Mouse (Mus musculus) hematopoietic stem cell, adult 5-6 weeks (primary cell): ENCODE measurements at regions not wholly inside any gene's neighbourhood (a gene's known extent, or its start where the extent isn't known, plus 50 kb on each side); places are given as distances from the start of the nearest gene placed in this dataset.

ENCODE experiments used
- ATAC-seq, 2 experiments: fragments of 125-278 bp in 1 of 2; replicated peaks in 1 of 2; 2 replicates each; pipeline ENCODE4 v1.8.0; 2016 to 2017; ENCODE audit warnings: inconsistent platforms in 2 of 2, mild to moderate bottlenecking in 2 of 2, moderate number of reproducible peaks in 2 of 2, low read depth in 1 of 2, moderate TSS enrichment in 1 of 2; ENCODE audit not compliant: low FRiP score in 2 of 2, poor library complexity in 2 of 2, severe bottlenecking in 2 of 2, insufficient read depth in 1 of 2, low TSS enrichment in 1 of 2

DNA sequence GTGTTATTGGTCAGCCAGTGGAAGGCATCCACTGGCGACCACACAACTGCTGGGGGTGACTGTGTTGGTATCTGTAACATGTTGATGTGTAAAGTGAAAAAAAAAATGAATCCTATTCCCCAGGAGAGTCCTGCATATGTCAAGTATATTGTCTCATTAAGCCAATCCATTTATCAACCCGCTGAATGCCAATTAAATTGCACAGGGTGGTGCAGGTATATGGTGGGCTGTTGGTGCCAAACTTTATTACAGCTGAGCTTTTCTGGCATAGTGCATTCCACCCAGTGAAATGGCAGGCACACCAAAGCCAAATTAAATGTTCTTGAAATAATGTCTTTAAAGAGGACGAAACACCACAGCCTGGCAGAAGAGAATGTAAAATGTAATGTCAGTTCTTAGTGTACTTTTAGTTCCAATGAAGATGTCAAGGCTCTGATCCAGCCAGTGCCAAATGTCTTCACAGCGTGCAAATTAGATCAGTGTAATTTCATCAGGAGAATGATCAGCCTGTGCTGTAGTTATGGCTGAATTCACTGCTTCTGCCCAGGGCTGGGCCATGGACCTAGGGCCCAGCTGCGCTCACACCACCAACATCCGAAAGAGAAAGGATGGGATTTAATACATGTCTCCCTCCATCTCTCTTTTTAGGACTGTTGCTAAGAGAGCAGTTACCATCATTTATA lies 66.6 kb upstream of the Itga4 start:
- ATAC-seq = no peak

DNA sequence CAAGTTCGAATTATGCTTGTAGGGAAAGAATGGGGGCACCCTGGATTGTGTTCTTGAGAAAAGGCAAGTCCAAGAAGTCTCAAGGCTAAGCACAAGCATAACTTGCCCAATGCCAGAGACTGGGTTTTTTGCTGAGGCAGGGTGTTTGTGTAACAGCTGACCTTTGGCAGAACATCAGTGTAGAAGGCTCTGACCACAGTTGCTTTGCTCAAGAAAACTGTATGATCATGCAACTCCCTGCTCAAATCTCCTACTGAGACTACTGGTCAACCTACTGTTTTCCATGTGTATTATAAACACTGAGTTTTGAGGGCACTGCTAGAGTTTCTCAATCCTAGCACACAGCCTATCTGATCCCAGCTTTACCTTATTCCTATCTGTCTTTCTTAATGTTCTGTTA lies 61.4 kb upstream of the Itga4 start:
- ATAC-seq = no peak; a peak in 1 of 4 replicates

DNA sequence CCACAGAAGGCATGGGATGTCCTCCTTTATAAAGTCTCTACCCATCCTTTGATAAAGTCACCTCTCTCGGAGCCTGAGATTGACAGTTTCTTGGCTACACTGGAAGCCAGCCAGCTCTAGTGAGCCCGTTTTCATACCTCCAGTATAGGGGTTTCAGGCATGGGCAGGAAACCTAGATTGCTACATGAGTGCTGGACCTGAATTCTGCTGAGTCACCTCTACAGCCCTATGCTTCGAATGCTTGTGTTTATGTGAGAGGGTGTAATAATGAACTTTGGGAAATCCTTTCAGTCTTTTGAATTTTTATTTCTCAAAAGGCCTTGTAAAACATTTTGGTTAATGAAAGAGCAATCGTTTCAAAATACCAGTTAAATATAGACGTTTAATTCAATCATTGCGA lies 53.5 kb upstream of the Itga4 start:
- peak; percentile 60 to 67; a peak in 2 of 4 replicates for ATAC-seq
